Mouse (Mus musculus) fat pad, adult 2 months (tissue): Measurements from ENCODE around the gene Frmd4a.
"Not testable (repeated sequence)": the region's sequence is repeated elsewhere in the genome, so short reads cannot be mapped to it uniquely, and the experiment has no call there.

ENCODE experiments used
- DNase-seq: peaks from one replicate; pipeline ENCODE4 v3.0.0-alpha.2; 2011; ENCODE audit warnings: low read depth, low spot score; ENCODE audit errors: extremely low read depth

Frmd4a gene

GRCm38 (mm10) chr2:4332441-4332840, 314.9 kb downstream of the Frmd4a start:
- DNase-seq: no peak

GRCm38 (mm10) chr2:4334201-4334600, 316.7 kb downstream of the Frmd4a start:
- no peak for DNase-seq

- no peak for DNase-seq
These were observed 317.4 kb downstream of the Frmd4a start for GRCm38 (mm10) chr2:4334936-4335335.

GRCm38 (mm10) chr2:4335881-4336280, 318.4 kb downstream of the Frmd4a start:
- DNase-seq: no peak

GRCm38 (mm10) chr2:4338290-4338689, 320.8 kb downstream of the Frmd4a start:
- not testable (repeated sequence) for DNase-seq

GRCm38 (mm10) chr2:4339128-4339527, 321.6 kb downstream of the Frmd4a start:
- no peak for DNase-seq

GRCm38 (mm10) chr2:4339530-4340218, 322.2 kb downstream of the Frmd4a start:
- no peak for DNase-seq

GRCm38 (mm10) chr2:4340378-4340777, 322.9 kb downstream of the Frmd4a start:
- DNase-seq: no peak

- no peak for DNase-seq
These were observed 323.6 kb downstream of the Frmd4a start for GRCm38 (mm10) chr2:4341141-4341540.

GRCm38 (mm10) chr2:4342005-4342404, 324.5 kb downstream of the Frmd4a start:
- DNase-seq: no peak

- DNase-seq: no peak
These were observed 326.9 kb downstream of the Frmd4a start for GRCm38 (mm10) chr2:4344411-4344810.

GRCm38 (mm10) chr2:4346232-4346631, 328.7 kb downstream of the Frmd4a start:
- no peak for DNase-seq

- DNase-seq: no peak
These were observed 329.4 kb downstream of the Frmd4a start for GRCm38 (mm10) chr2:4346953-4347352.

- no peak for DNase-seq
These were observed 330.3 kb downstream of the Frmd4a start for GRCm38 (mm10) chr2:4347782-4348181.

- DNase-seq: no peak
These were observed 331.0 kb downstream of the Frmd4a start for GRCm38 (mm10) chr2:4348509-4348908.

GRCm38 (mm10) chr2:4356812-4357384, 339.4 kb downstream of the Frmd4a start:
- DNase-seq: no peak

- no peak for DNase-seq
These were observed 344.7 kb downstream of the Frmd4a start for GRCm38 (mm10) chr2:4361981-4362834.

GRCm38 (mm10) chr2:4364908-4365307, 347.4 kb downstream of the Frmd4a start:
- DNase-seq: no peak

GRCm38 (mm10) chr2:4368544-4368943, 351.0 kb downstream of the Frmd4a start:
- no peak for DNase-seq

- DNase-seq: no peak
These were observed 353.0 kb downstream of the Frmd4a start for GRCm38 (mm10) chr2:4370499-4370898.

- DNase-seq: no peak
These were observed 353.8 kb downstream of the Frmd4a start for GRCm38 (mm10) chr2:4371341-4371740.

GRCm38 (mm10) chr2:4378844-4379243, 361.3 kb downstream of the Frmd4a start:
- no peak for DNase-seq
